ENCODE assay signal across 9 mouse cellular contexts in the genomic region with DNA sequence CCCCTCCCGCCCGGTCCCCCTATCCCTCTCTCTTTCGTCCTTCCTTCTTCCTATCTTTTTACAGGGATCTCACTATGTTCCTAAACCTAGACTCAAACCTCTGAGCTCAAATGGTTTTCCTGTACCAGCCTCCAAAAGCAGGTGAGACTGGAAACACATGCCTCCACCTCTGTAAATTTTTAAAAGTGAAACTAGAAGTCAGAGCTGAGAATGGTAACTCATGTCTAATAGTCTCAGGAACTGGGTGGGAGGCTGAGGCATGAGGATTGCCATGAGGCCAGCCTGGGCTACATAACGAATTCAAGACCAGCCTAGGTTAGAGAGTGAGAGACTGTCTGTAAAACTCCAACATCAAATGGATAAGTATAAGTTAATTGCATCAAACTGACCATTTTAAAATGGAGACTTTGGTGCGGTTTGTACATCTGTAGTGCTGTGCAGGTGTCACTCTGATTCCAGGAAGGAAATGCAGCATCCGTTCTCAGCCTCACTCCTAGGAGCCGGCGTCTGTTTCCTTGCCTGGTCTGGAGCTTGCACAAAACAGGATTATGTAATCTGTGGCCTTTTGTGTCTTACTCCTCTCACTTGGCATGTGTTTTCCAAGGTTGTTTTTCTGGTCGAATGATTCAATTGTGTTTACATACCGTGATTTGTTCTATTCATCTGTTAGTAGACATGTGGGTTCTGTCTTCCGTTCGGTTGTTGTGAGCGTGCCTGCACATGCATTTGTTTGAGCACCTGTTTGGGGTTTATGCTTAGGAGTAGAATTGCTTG. TPM values are rescaled to one million over a fixed set of nuclear protein-coding genes. Genes with fewer than 3 reads are reported as not detected.
DNase-seq lines count a peak whose midpoint lies in the region; ATAC-seq and TF ChIP-seq lines count a peak whose summit lies in the region.
"Had no signal": no experiment of that assay in that cellular context is flagged by ENCODE, and none has a peak within 500 bp of the region (broad histone marks: within the 10 kb centered on the region; RNA-seq: fewer than 3 reads in every experiment).

No protein-coding gene starts in this region.

- H3K9me3 ChIP-seq in lung, embryonic 14.5 days (ENCODE audit: low read depth, low read length): peaks cover 3% of the 10 kb centered on the region; the same call in 1 of the 2 replicates
- H3K9me3 ChIP-seq in hindbrain, embryonic 10.5 days: peaks cover 8% of the 10 kb centered on the region; the same call in 1 of the 2 replicates

- 79% methylated on average over 13 of the region's 13 CpGs for WGBS in lung, embryonic 14.5 days
- WGBS in hindbrain, embryonic 10.5 days: 79% methylated on average over 13 of the region's 13 CpGs

- no peak overlapping the region for H3K9ac ChIP-seq in lung, embryonic 14.5 days

- no peak overlapping the region for H3K4me3 ChIP-seq in lung, embryonic 14.5 days (ENCODE audit: low read depth, low read length)
- H3K4me3 ChIP-seq in hindbrain, embryonic 10.5 days: no peak overlapping the region

- H3K27me3 ChIP-seq in lung, embryonic 14.5 days (ENCODE audit: insufficient read depth, low read length): no peaks in the 10 kb centered on the region
- no peaks in the 10 kb centered on the region for H3K27me3 ChIP-seq in hindbrain, embryonic 10.5 days (ENCODE audit: insufficient read depth, poor library complexity, severe bottlenecking)

- DNase-seq in cerebellum, postnatal 10 days: no peak
- DNase-seq in lung, embryonic 14.5 days: peak; percentile 27
- DNase-seq in lung, postnatal 10 days: no peak
- DNase-seq in heart, adult 9 months (ENCODE audit: low spot score in 2 of 2): peak; percentile 13 to 57
- no peak for DNase-seq in hindbrain, embryonic 10.5 days (ENCODE audit: low spot score)
- no peak for DNase-seq in spleen, adult 12 weeks (ENCODE audit: low spot score)
- DNase-seq: left cerebral cortex, postnatal 4 days had no signal

- no peak for TF ChIP-seq CTCF in lung, embryonic 14.5 days (IDR thresholded peaks at IDR 0.05; ENCODE audit: low read depth)

- no peaks in the 10 kb centered on the region for H3K36me3 ChIP-seq in lung, embryonic 14.5 days (ENCODE audit: insufficient read depth)
- H3K36me3 ChIP-seq in hindbrain, embryonic 10.5 days: peaks cover 9% of the 10 kb centered on the region; the same call in 1 of the 2 replicates

- no peak overlapping the region for H3K27ac ChIP-seq in lung, embryonic 14.5 days (ENCODE audit: low read depth)
- H3K27ac ChIP-seq in hindbrain, embryonic 10.5 days: no peak overlapping the region

- no peak overlapping the region for H3K4me2 ChIP-seq in lung, embryonic 14.5 days

- H3K4me1 ChIP-seq in lung, embryonic 14.5 days (ENCODE audit: insufficient read depth): peaks cover 4% of the 10 kb centered on the region; the same call in 1 of the 2 replicates
- 0 out of 2 replicates have a peak, but pooled peaks cover 5% of the 10 kb centered on the region for H3K4me1 ChIP-seq in hindbrain, embryonic 10.5 days (replicated peaks)

- ATAC-seq in cerebellum, adult (ENCODE audit: insufficient number of reproducible peaks, low FRiP score, low TSS enrichment): peak; percentile 73
- ATAC-seq in lung, embryonic 14.5 days (ENCODE audit: insufficient read depth): no peak; the same call in 1 of the 2 replicates
- ATAC-seq in megakaryocyte progenitor cell, adult 5-6 weeks (replicated peaks; ENCODE audit: poor library complexity): peak; percentile 72

RNA-seq across cellular contexts. Expression of a gene that starts 39.1 kb away (rescaled TPM):
- 36.2 and 37.3 TPM in 2 replicates for polyA plus RNA-seq in lung, embryonic 14.5 days (2014; fragmentation: Nextera tagmentation; extraction: Ambion mirVana)
- total RNA-seq in megakaryocyte progenitor cell, adult 5-6 weeks (2015): 29.2 and 35.0 TPM in 2 replicates
- 39.6 and 52.3 TPM in 2 replicates for total RNA-seq in megakaryocyte progenitor cell, adult 5-6 weeks (2017)
- 29.1 and 36.3 TPM in 2 replicates for polyA plus RNA-seq in hindbrain, embryonic 10.5 days (2016; fragmentation: Nextera tagmentation; extraction: Ambion mirVana)

RNA-seq across cellular contexts. Expression of a gene that starts 49.3 kb away (rescaled TPM):
- 3.4 and 3.8 TPM in 2 replicates for polyA plus RNA-seq in lung, embryonic 14.5 days (2014; fragmentation: Nextera tagmentation; extraction: Ambion mirVana)
- 0.12 TPM in 1 of 2 replicates, not detected in the other for total RNA-seq in megakaryocyte progenitor cell, adult 5-6 weeks (2015)
- total RNA-seq in megakaryocyte progenitor cell, adult 5-6 weeks (2017): not detected in 2 replicates
- polyA plus RNA-seq in hindbrain, embryonic 10.5 days (2016; fragmentation: Nextera tagmentation; extraction: Ambion mirVana): 5.0 and 8.6 TPM in 2 replicates

Comparison
In these comparisons a context has a peak if more than half of its experiments do, and no peak if none do; other contexts are left out.
1. DNase-seq: peak in lung, embryonic 14.5 days (single experiment) and heart, adult 9 months (2 of 2); none in cerebellum, postnatal 10 days (0 of 2), lung, postnatal 10 days (single experiment), hindbrain, embryonic 10.5 days (single experiment) and spleen, adult 12 weeks (single experiment).